13 mouse cellular contexts compared by ENCODE assay signal in genomic region chr15:31349810-31350341, GRCm38 (mm10). TPM values are rescaled to one million over a fixed set of nuclear protein-coding genes. Genes with fewer than 3 reads are reported as not detected.
DNase-seq lines count a peak whose midpoint lies in the region; ATAC-seq and TF ChIP-seq lines count a peak whose summit lies in the region.
"Had no signal": no experiment of that assay in that cellular context is flagged by ENCODE, and none has a peak within 500 bp of the region (broad histone marks: within the 10 kb centered on the region; RNA-seq: fewer than 3 reads in every experiment).

No protein-coding gene starts in this region.

- 41% methylated on average over 7 of the region's 7 CpGs for WGBS in liver, embryonic 11.5 days

- H3K9ac ChIP-seq in liver, embryonic 11.5 days (ENCODE audit: low read depth, low read length), result no peak overlapping the region
- H3K9ac ChIP-seq: intestine, embryonic 15.5 days; liver, embryonic 14.5 days had no signal

- H3K27me3 ChIP-seq in liver, embryonic 11.5 days (replicated peaks; ENCODE audit: control insufficient read depth, insufficient read depth, low read length), result no peaks in the 10 kb centered on the region
- H3K27me3 ChIP-seq: intestine, embryonic 15.5 days had no signal

- peak; percentile 51 for DNase-seq in gastrocnemius, adult 2 months
- no peak for DNase-seq in gastrocnemius, postnatal 4 days (ENCODE audit: low spot score in 2 of 2)
- peak; percentile 45 for DNase-seq in layer of hippocampus, adult 9-11 months
- DNase-seq in layer of hippocampus, adult 8-10 months (ENCODE audit: low spot score in 2 of 2), result no peak
- DNase-seq in liver, embryonic 11.5 days (ENCODE audit: low spot score), result no peak
- no peak for DNase-seq in urinary bladder, postnatal 4 days (ENCODE audit: low spot score in 2 of 2)
- no peak for DNase-seq in cerebellum, adult 18-20 months
- DNase-seq: cerebellum, adult 9-10 months; thymus, adult 18-20 months had no signal

- ATAC-seq in liver, embryonic 11.5 days (replicated peaks; ENCODE audit: low FRiP score), result peak; percentile 31
- ATAC-seq in monocyte, adult 5-6 weeks (replicated peaks; ENCODE audit: insufficient number of reproducible peaks, low FRiP score, low TSS enrichment, poor library complexity, severe bottlenecking), result peak; percentile 87
- ATAC-seq: CD4-positive, CD25-positive, alpha-beta regulatory T cell, adult 4 months; intestine, embryonic 15.5 days had no signal

- no peak overlapping the region for H3K4me3 ChIP-seq in gastrocnemius, adult 2 months
- no peak overlapping the region for H3K4me3 ChIP-seq in liver, embryonic 11.5 days (ENCODE audit: low read depth, low read length)
- H3K4me3 ChIP-seq: intestine, embryonic 15.5 days had no signal

- intact Hi-C loops in gastrocnemius, adult 2 months (cut with DNase I), result no loop called here

- no peaks in the 10 kb centered on the region for H3K36me3 ChIP-seq in liver, embryonic 11.5 days (ENCODE audit: control insufficient read depth, insufficient read depth, low read length)
- H3K36me3 ChIP-seq: intestine, embryonic 15.5 days had no signal

- TF ChIP-seq CTCF in gastrocnemius, adult 2 months (IDR thresholded peaks at IDR 0.05), result no peak

- H3K27ac ChIP-seq in gastrocnemius, adult 2 months, result peak overlapping the region; percentile 76
- H3K27ac ChIP-seq in liver, embryonic 11.5 days (ENCODE audit: low read depth, low read length), result no peak overlapping the region
- H3K27ac ChIP-seq: intestine, embryonic 15.5 days; liver, embryonic 14.5 days had no signal

- no peak overlapping the region for H3K4me2 ChIP-seq in liver, embryonic 11.5 days
- H3K4me2 ChIP-seq: intestine, embryonic 15.5 days had no signal

- no peaks in the 10 kb centered on the region for H3K9me3 ChIP-seq in liver, embryonic 11.5 days (ENCODE audit: control insufficient read depth, low read length)
- H3K9me3 ChIP-seq: intestine, embryonic 15.5 days had no signal

- H3K4me1 ChIP-seq in liver, embryonic 11.5 days (replicated peaks; ENCODE audit: control insufficient read depth, insufficient read depth, low read length), result no peaks in the 10 kb centered on the region
- H3K4me1 ChIP-seq: intestine, embryonic 15.5 days had no signal

RNA-seq across cellular contexts. Expression of gene Ankrd33b, which starts 17.6 kb away (rescaled TPM):
- 10 to 100 TPM; 11.9 to 31.5 TPM for total RNA-seq in gastrocnemius, adult 2 months (2021)
- total RNA-seq in gastrocnemius, postnatal 4 days (2021), result 1 to 10 TPM; 4.9 to 5.3 TPM
- 10 to 100 TPM; 60.2 to 64.2 (median 61.8) TPM for total RNA-seq in layer of hippocampus, adult 8-10 months (2022)
- 0.64 and 1.2 TPM in 2 replicates for polyA plus RNA-seq in liver, embryonic 11.5 days (2014; fragmentation: Nextera tagmentation; extraction: Ambion mirVana)
- 0.97 to 11.6 TPM (median 9.1 TPM) in 3 replicates for total RNA-seq in monocyte, adult 5-6 weeks (2017)
- polyA plus RNA-seq: CD4-positive, CD25-positive, alpha-beta regulatory T cell, adult 4 months had no signal

Comparison
In these comparisons a context has a peak if more than half of its experiments do, and no peak if none do; other contexts are left out.
1. DNase-seq: peak in gastrocnemius, adult 2 months (single experiment) and layer of hippocampus, adult 9-11 months (single experiment); none in gastrocnemius, postnatal 4 days (0 of 2), layer of hippocampus, adult 8-10 months (0 of 2), liver, embryonic 11.5 days (single experiment), urinary bladder, postnatal 4 days (0 of 2) and cerebellum, adult 18-20 months (0 of 2).